Mouse (Mus musculus) heart, adult 2 months (tissue): ENCODE results near the gene Olfr1143. TPM values are rescaled to one million over a fixed set of nuclear protein-coding genes. Genes with fewer than 3 reads are reported as not detected.

ENCODE experiments used
- DNase-seq, 2 experiments: peaks; one replicate each; pipeline ENCODE4 v3.0.0; 2021
- H3K27ac ChIP-seq: fragments of 200-600 bp; 2 replicates; pipeline ENCODE4 v1.8.1; 2022
- H3K27me3 ChIP-seq: fragments of 200-500 bp; 2 replicates; pipeline ENCODE4 v1.6.1; 2012; ENCODE audit warnings: mild to moderate bottlenecking, low read length, inconsistent platforms, mixed read lengths; ENCODE audit not compliant: control insufficient read depth, insufficient read depth
- H3K36me3 ChIP-seq: fragments of 200-500 bp; 2 replicates; pipeline ENCODE4 v1.6.1; 2012; ENCODE audit warnings: low read length, inconsistent platforms; ENCODE audit not compliant: control insufficient read depth, insufficient read depth
- H3K4me1 ChIP-seq: fragments of 200-500 bp; 2 replicates; pipeline ENCODE4 v1.6.1; 2011; ENCODE audit warnings: low read length; ENCODE audit not compliant: control insufficient read depth, insufficient read depth
- H3K4me3 ChIP-seq: fragments of 200-600 bp; 2 replicates; pipeline ENCODE4 v1.8.1; 2022
- H3K79me2 ChIP-seq: fragments of 200-500 bp; replicated peaks from 2 replicates; pipeline ENCODE4 v1.6.1; 2012; ENCODE audit warnings: mild to moderate bottlenecking, inconsistent platforms, low read length, moderate library complexity, mixed read lengths; ENCODE audit not compliant: control insufficient read depth, insufficient read depth
- H3K9ac ChIP-seq: fragments of 200-500 bp; 2 replicates; pipeline ENCODE4 v1.6.1; 2012; ENCODE audit warnings: low read depth, mild to moderate bottlenecking, control low read depth, inconsistent platforms, low read length, mixed read lengths
- CTCF ChIP-seq: fragments of 200-600 bp; IDR thresholded peaks from 2 replicates; pipeline ENCODE4 v1.8.1; 2022; ENCODE audit warnings: antibody characterized with exemption, mild to moderate bottlenecking, moderate library complexity
- EP300 ChIP-seq: fragments of 200-500 bp; IDR thresholded peaks from 2 replicates; pipeline ENCODE4 v1.6.1; 2011; ENCODE audit warnings: low read depth, low read length, control low read depth; ENCODE audit not compliant: insufficient read depth
- POLR2A ChIP-seq: fragments of 200-500 bp; IDR thresholded peaks from 2 replicates; pipeline ENCODE4 v1.6.1; 2011; ENCODE audit warnings: mild to moderate bottlenecking, low read depth, low read length, control low read depth; ENCODE audit not compliant: insufficient read depth
- WGBS: fragments of 180-500 bp; shearing (Covaris S2); methylation state at CpG from one replicate; pipeline ENCODE4 v1.1.7; 2018; 5-methylcytosine and 5-hydroxymethylcytosine counted together
- intact Hi-C: fragments of 180-260 bp; cut with DNase I; formaldehyde crosslinking; loops from one replicate; pipeline ENCODE4 v1.15.1; 2025
- long read RNA-seq: library from polyadenylated mRNA; stranded (forward); transcript quantifications from one replicate; pipeline ENCODE4 v2.0.0, GENCODE M21; 2021
- polyA plus RNA-seq: library from polyadenylated mRNA; depleted of rRNA; stranded (reverse); fragments of >200 nt; gene quantifications from 2 replicates; pipeline ENCODE4 v1.2.3, GENCODE M21; 2012; rRNA removed
- total RNA-seq, 2 experiments: library from RNA; stranded (reverse); gene quantifications; 2 replicates each; pipeline ENCODE4 v1.2.3; 2021

Gene Olfr1143
- total RNA-seq: not detected
- not detected in 2 replicates for polyA plus RNA-seq
- long read RNA-seq: 0 reads

GRCm38 (mm10) chr2:87800292-87800691, at the start of gene Olfr1143:
TSS of gene Olfr1143 (plus strand) at chr2:87800592.
- Histone ChIP-seq H3K4me3 (no peak within 1 kb of the TSS), H3K36me3 (no peaks in the 10 kb centered on the region), H3K27ac (no peak within 1 kb of the TSS), H3K4me1 (no peaks in the 10 kb centered on the region), H3K79me2 (no peaks in the 10 kb centered on the region), H3K9ac (no peak within 1 kb of the TSS), H3K27me3 (no peaks in the 10 kb centered on the region)
- no peak for TF ChIP-seq POLR2A
- no peak for TF ChIP-seq CTCF
- no peak for TF ChIP-seq EP300
- no peak for DNase-seq
- intact Hi-C loops: no loop called here

GRCm38 (mm10) chr2:87753891-87754290, 46.5 kb upstream of the Olfr1143 start, which contains the start of gene Olfr1141:
TSS of gene Olfr1141 (minus strand) at chr2:87753991.
- TF ChIP-seq EP300 (no peak), CTCF (no peak), POLR2A (no peak)
- no peak within 1 kb of the TSS for H3K9ac ChIP-seq
- H3K79me2 ChIP-seq: no peaks in the 10 kb centered on the region
- no peak within 1 kb of the TSS for H3K4me3 ChIP-seq
- no peak for DNase-seq
- WGBS: 54% methylated on average over 1 of the region's 1 CpGs
- no peaks in the 10 kb centered on the region for H3K36me3 ChIP-seq
- H3K27ac ChIP-seq: no peak within 1 kb of the TSS
- H3K4me1 ChIP-seq: no peaks in the 10 kb centered on the region
- H3K27me3 ChIP-seq: no peaks in the 10 kb centered on the region
- intact Hi-C loops: no loop called here

- TF ChIP-seq EP300 (no peak), POLR2A (no peak), CTCF (0 out of 2 replicates have a peak, but pooled peaks have one; percentile 10)
These were observed 24.2 kb upstream of the Olfr1143 start for GRCm38 (mm10) chr2:87776143-87776542.

GRCm38 (mm10) chr2:87779183-87779582, 21.2 kb upstream of the Olfr1143 start, which contains the start of gene Olfr152:
TSS of gene Olfr152 (plus strand) at chr2:87779483.
- no peak within 1 kb of the TSS for H3K9ac ChIP-seq
- no peak for DNase-seq
- H3K79me2 ChIP-seq: no peaks in the 10 kb centered on the region
- intact Hi-C loops: no loop called here
- H3K4me3 ChIP-seq: no peak within 1 kb of the TSS
- H3K36me3 ChIP-seq: no peaks in the 10 kb centered on the region
- no peaks in the 10 kb centered on the region for H3K4me1 ChIP-seq
- H3K27me3 ChIP-seq: no peaks in the 10 kb centered on the region
- whole genome bisulfite sequencing: 73% methylated on average over 4 of the region's 4 CpGs
- no peak within 1 kb of the TSS for H3K27ac ChIP-seq
- TF ChIP-seq EP300: no peak
- no peak for TF ChIP-seq POLR2A
- TF ChIP-seq CTCF: no peak

More at GRCm38 (mm10) chr2:87776143-87776542, 24.2 kb upstream of the Olfr1143 start:
- Histone ChIP-seq H3K79me2 (no peaks in the 10 kb centered on the region), H3K4me3 (no peak overlapping the region), H3K36me3 (no peaks in the 10 kb centered on the region), H3K27me3 (no peaks in the 10 kb centered on the region), H3K9ac (no peak overlapping the region), H3K4me1 (no peaks in the 10 kb centered on the region), H3K27ac (no peak overlapping the region)
- 38% methylated on average over 1 of the region's 1 CpGs for WGBS
- no peak for DNase-seq
- intact Hi-C loops: no loop called here

- 48% methylated on average over 1 of the region's 1 CpGs for WGBS
- no peaks in the 10 kb centered on the region for H3K36me3 ChIP-seq
- DNase-seq: no peak
- no peak within 1 kb of the TSS for H3K4me3 ChIP-seq
- intact Hi-C loops: no loop called here
- H3K4me1 ChIP-seq: no peaks in the 10 kb centered on the region
- no peak within 1 kb of the TSS for H3K9ac ChIP-seq
- no peaks in the 10 kb centered on the region for H3K79me2 ChIP-seq
- TF ChIP-seq CTCF (no peak), EP300 (no peak)
- no peak within 1 kb of the TSS for H3K27ac ChIP-seq
- no peaks in the 10 kb centered on the region for H3K27me3 ChIP-seq
These were observed 9.1 kb downstream of the Olfr1143 start, which contains the start of gene Olfr1145 for GRCm38 (mm10) chr2:87809522-87809921. TSS of gene Olfr1145 (plus strand) at chr2:87809822.

GRCm38 (mm10) chr2:87830233-87830632, 29.8 kb downstream of the Olfr1143 start, which contains the start of gene Olfr1148:
TSS of gene Olfr1148 (plus strand) at chr2:87830533.
- Histone ChIP-seq H3K4me3 (no peak within 1 kb of the TSS), H3K27me3 (no peaks in the 10 kb centered on the region), H3K36me3 (no peaks in the 10 kb centered on the region), H3K4me1 (no peaks in the 10 kb centered on the region), H3K27ac (no peak within 1 kb of the TSS), H3K79me2 (no peaks in the 10 kb centered on the region), H3K9ac (no peak within 1 kb of the TSS)
- 72% methylated on average over 1 of the region's 1 CpGs for WGBS
- TF ChIP-seq POLR2A: no peak
- TF ChIP-seq EP300: no peak
- no peak for TF ChIP-seq CTCF
- DNase-seq: no peak
- intact Hi-C loops: no loop called here
